Mouse (Mus musculus): ENCODE measurements at regions not wholly inside any gene's neighbourhood (a gene's known extent, or its start where the extent isn't known, plus 50 kb on each side); places are given as distances from the start of the nearest gene placed in this dataset.

- TF ChIP-seq CTCF (conservative IDR thresholded peaks at IDR 0.05; ENCODE audit: low read length) (no peak), POU5F1 (IDR thresholded peaks at IDR 0.05; ENCODE audit: borderline replicate concordance, low read length) (no peak), NANOG (IDR thresholded peaks at IDR 0.05; ENCODE audit: borderline replicate concordance, low read length) (no peak)
Observed at GRCm38 (mm10) chr15:61860759-61861158, 937.9 kb upstream of the A1bg start.
